Mouse (Mus musculus) heart, postnatal 0 days (tissue): ENCODE results near the gene Sf3a2.

Source experiments
- CTCF ChIP-seq: IDR thresholded peaks from 2 replicates; pipeline ENCODE4 v1.5.1; 2016; ENCODE audit warnings: antibody characterized with exemption, control low read depth, low read depth
- EP300 ChIP-seq: IDR thresholded peaks from 2 replicates; pipeline ENCODE4 v1.6.1; 2016; ENCODE audit warnings: antibody characterized with exemption, low read depth

DNA sequence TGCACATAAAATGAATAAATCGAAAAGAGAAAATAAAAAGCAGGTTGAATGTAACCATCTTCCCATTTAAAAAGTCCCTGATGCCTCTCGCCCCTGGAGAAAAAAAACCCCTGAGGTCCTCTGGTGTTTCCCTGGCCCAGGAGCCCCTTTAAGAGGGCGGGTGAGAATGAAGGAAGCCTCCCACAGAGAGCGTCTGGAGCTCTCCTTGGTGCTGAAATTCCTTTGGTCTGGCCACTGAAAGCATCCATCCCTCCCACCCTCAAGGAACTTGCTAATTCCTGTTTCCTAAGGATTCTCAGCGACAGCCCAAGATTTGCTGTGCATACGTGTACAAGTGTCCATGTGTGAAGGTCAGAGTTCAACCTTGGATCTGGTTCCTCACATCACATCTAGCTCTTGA lies 49.4 kb upstream of the Sf3a2 start:
- no peak for TF ChIP-seq CTCF
- no peak for TF ChIP-seq EP300
